Mouse (Mus musculus): ENCODE measurements around the gene Cse1l.

GRCm38 (mm10) chr2:166893036-166893435 is 12.8 kb upstream of the Cse1l start:
- TF ChIP-seq ETS1 (conservative IDR thresholded peaks at IDR 0.05; ENCODE audit: low read depth, low read length) (no peak), RAD21 (IDR thresholded peaks at IDR 0.05; ENCODE audit: low read depth, low read length) (no peak), UBTF (IDR thresholded peaks at IDR 0.05; ENCODE audit: low read depth, low read length) (no peak)
